Mouse (Mus musculus) megakaryocyte, embryonic 14.5 days (primary cell): ENCODE results near the gene Olfr201.
"Not testable (repeated sequence)": the region's sequence is repeated elsewhere in the genome, so short reads cannot be mapped to it uniquely, and the experiment has no call there.

ENCODE experiments used
- FLI1 ChIP-seq: IDR thresholded peaks from 2 replicates; pipeline ENCODE4 v1.6.1; 2012; ENCODE audit warnings: low read length, inconsistent platforms, mixed read lengths
- GATA1 ChIP-seq: IDR thresholded peaks from 3 replicates; pipeline ENCODE4 v1.6.1; 2012; ENCODE audit warnings: mixed read lengths, low read length, inconsistent platforms, borderline replicate concordance

DNA sequence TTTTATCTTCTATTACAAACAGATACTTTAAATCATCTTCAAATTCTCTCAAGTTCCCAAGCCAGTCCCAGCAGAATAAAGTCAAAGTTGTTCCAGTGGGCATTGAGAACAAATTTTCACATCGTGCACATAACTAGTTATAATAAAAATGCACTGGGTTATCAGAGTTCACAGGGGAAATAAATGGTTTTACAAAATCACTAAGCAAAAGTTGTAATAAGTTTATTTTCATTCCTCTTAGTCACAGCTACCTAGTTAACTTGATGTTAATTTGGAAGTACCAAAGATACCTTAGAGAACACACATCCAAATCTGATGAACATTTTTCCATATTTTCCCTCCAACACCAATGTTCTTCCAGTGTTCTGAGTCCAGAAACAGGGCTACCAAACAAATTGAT is 52.8 kb downstream of the Olfr201 start, which contains the start of gene Olfr199:
- not testable (repeated sequence) for TF ChIP-seq GATA1, FLI1
